Mouse (Mus musculus) liver (tissue): Measurements from ENCODE around the gene Defb47.

Experiments
- DNase-seq: peaks from one replicate; pipeline ENCODE4 v3.0.0-alpha.2; 2020; ENCODE audit warnings: mixed read lengths

Defb47 gene

DNA sequence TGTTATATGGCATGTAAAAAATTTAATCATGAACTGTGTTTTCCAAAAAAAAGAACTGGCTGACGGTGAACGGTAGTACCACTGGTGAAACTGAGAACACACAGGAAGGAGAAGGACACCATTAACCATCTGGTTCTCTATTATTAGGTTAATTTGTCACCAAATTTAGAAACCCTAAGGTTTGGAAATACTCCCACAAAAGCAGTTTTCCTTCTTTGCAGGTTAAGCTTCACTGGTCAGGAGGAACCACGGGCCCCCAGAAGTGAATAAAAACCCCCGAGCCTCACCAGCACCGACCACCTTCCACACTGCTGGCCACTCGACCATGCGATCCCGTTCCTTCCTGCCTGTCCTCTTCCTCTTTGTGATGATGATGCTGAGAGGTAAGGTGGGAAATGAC lies at the start of gene Defb47:
Defb47 (plus strand) TSS at position 301 of the 400 bp plus-strand sequence.
- no peak for DNase-seq

DNA sequence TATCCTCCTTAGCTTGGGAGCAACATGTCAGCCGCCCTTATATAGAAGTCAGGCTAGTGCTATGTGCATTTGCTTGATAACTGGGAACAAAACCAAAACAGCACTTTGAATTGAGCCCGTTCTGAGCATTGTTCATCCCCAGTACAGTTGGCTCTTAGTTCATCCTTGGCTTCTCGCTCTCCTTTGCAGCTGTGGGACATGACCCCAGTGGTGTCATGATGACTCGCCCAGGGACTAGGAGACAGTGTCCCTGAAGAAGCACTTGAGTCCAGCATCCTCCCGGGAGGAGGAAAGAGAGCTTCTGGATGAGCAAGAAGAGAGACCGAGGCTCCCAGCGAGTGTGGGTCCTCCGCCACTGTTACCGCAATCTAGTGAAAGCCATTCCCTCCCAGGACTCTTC lies 41.8 kb upstream of the Defb47 start:
- DNase-seq = no peak

DNA sequence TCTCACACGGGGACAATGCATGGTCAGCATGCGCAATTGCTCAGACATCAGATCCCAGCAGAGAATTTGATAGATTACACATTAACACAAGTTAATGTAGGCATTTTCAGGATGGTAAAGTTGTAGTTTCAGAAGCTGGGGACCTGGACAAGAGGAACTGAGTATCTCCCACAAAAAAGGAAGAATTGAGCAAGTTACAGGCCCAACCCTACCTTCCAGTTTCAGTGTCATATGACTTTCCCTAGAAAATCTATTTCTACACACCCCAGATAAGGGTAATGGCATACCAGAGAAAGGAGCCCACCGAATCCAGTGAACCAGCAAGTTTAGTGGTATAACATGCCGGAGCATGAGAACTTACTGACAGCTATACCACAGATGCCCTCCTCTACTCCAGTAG lies 34.2 kb upstream of the Defb47 start:
- no peak for DNase-seq

DNA sequence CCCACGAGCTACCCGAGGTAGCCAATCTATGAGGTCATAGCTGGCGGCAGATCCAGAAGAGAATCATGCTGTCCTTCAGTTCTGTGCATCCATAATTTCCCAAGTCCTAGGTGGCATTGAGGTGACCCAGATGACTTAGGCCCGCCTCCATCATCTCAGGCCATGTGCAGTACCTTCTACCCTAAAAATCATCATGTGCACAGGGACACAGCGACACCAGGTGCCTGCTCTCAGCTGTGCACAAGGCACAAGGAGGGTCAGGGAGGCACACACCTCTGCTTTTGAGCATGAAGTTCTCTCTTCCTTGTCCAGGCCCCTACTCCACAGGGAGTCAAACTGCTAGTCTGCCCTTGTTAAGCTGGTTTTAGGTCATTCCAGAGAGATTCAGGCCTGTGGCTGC lies 32.5 kb upstream of the Defb47 start:
- DNase-seq = no peak

DNA sequence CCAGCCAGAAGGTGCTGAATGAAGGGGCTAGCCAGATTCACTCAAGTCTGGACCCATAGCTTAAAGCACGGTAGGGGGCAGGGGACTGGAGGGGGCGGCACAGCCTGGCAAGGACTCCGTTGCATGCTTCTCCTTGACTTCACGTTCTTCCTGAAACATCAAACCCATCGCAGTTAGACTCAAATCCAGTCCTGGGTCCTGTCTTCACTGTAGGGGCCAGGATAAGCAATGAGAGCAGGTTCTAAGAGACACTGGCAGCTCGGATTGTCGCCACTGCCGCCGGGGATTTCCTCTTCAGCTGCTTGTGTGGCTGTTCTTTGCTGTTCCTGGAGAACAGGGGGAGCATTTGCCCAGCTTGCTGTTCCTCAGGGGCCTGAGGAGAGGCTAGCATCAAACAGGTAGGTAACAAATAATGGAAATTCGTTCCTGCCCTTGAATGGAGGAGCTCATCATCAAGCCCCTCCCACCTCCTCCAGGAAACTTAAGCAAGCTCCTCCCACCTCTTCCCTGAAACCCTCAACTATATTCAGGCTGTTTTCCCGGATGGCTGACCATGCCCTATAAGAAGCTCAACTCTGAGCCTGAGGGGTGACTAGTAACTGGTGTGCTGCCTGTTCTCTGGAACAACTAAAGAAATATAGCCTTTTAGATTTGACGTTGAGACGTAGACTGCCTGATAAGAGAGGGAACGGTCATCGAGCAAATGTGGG lies 31.9 kb upstream of the Defb47 start:
- no peak for DNase-seq

DNA sequence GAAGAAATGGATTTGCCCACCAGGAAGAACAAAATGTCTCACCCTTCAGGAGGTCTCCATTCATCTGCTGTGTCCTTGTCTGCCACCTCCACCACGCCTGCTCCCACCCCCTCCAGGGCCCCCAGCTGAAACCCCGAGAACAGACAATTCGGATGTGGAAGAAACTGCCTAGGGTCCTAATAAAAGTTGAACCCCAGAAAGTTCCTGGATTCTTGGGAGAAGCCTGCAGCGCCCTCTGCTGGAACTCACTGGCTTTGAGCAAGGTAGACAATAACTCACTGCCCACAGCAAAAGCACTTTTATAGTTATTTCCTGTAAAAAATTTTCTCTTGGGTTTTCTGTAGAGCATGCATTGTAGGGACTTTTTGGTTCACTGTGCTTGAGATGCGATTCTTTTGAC lies 22.8 kb upstream of the Defb47 start:
- DNase-seq = peak; percentile 60

DNA sequence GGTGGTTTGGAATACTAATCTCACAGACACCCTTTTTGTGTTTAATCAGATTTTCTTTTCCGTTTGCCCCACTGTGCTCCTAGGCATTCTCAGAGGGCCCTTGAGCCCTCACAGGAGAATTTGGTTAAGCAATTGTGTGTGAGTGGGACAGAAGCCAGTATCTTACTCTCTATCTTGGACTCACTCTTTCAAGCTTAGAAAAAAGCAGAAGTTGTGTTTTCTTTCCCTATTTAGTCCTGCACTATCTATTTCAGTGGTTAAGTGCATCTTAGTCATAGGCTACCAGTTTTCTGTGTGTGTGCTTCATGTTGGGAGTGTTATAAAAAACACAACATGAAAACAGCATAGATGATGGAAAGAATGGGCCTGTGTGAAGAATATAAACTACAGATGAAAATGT lies 18.1 kb upstream of the Defb47 start:
- no peak for DNase-seq

DNA sequence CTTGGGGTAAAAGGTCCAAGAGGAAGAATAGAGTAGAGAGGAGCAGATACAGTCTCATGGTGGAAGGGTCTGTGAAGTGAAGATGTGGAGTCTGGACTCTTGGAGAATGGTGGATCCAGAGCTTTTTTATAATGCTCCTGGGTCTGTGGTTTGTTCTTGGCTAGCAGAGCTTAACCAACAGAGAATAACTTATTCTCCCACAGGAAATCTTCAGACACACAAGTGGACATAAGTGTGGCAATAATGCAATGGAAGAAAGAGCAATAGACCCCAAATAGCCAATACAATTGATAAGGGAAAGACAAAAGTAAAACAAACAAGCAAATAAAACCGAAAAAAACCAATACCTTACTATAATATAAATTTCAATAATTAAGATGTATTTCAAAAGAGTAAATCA lies 13.5 kb upstream of the Defb47 start, which contains the start of gene Defb48:
Defb48 (minus strand) TSS at position 101 of the 400 bp plus-strand sequence.
- no peak for DNase-seq

DNA sequence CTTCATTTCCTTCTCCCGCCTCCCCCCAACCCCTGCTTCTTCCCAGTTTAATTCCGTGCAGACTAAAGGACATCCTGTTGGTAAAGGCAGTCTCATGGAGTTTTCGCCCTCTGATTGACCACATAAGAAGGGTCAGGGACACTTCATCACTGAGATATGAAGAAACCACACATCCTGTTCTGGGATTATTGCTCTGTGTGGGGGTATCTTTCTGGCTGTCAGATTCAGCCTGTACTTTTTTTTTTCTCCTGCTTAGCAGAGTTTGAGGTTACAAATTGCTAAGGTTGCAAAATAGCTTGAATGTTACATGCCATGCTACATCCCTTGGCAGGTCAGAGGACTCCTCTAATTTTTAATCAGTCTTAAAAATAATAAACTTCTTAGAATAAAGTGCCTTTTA lies 6.6 kb upstream of the Defb47 start:
- DNase-seq = no peak

DNA sequence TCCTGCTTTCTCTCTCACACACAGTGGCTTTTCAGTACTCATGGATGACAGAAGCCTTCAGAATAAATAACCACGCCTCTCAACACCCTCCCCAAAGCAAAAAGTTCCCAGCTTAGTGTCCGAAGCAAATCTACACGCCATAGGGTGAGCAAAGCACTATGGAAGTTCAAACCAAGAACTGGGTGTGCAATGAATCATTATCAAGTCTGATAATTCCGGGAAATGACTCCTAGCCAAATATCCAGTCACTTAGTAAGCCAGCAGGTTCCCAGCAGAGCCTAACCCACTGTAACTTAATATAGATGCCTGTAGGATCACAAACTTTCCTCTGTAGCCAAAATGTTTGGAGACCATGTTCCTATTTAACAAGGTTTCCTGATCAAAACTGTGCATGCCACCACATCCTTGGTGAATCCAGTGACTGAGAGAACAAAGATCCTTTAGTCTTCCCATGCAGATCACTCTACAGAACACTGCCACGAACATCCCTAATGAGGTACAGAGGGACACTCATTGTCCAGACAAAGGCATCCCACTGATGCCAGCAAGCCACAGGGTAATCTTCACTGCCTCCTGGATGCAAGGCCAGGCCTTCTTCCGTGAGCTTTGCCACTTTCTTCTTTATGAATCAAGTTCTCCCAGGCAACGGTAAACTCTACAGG lies 5.9 kb upstream of the Defb47 start:
- no peak for DNase-seq

DNA sequence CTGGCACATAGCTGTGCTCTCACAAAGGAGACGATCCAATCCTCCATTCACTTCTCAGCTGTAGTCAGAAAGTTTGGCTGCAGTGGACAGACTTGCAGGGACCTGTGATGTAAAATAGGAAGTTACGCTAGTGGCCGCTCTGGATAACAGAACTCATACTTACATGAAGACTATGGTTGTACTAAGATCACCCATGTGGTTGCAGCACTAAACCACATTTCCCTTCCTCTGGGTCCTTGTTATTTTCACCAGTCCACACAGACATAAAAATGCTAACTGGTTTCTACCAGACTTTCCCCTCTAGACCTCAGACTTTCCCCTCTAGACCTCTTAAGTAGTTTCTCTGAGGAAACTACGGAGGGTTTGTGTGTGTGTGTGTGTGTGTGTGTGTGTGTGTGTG lies 1.1 kb downstream of the Defb47 start:
- no peak for DNase-seq

DNA sequence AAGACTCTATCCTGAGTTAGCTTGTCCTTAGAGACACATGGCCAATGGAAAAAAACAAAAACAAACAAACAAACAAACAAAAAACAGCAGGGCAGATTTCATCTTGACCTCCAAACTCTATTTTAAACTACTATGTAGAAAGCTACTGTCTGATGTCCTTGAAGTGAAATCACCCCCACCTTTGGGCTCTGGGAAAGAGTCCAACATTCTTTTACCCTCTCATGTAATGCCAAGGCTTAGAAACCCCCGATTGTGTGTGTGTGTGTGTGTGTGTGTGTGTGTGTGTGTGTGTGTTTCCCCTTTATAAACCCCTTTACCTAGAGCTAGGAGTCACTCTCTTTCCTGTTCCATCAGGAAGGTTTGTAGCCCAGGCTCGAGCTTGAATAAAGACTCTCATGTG lies 4.7 kb downstream of the Defb47 start:
- DNase-seq = no peak

DNA sequence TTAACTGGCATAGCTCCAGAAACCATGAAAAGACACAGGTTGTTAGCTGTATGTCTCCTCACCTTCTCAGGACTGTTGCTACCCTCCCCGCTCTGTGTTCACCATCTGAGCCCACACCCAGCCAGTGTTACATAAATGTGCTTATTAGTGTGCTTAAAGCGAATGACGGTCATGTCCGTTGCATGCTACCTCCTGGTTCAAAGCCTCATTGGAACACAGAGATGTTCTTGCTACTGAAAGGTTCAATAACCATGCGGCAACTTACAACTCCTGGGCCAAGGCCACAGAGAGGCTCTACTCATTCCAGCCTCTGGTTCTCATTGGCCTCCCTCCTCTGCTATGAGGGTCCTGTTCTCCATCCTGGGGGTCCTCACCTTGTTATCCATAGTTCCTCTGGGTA lies 13.6 kb downstream of the Defb47 start, which contains the start of gene Defb43:
Defb43 (plus strand) TSS at position 301 of the 400 bp plus-strand sequence.
- DNase-seq = no peak

DNA sequence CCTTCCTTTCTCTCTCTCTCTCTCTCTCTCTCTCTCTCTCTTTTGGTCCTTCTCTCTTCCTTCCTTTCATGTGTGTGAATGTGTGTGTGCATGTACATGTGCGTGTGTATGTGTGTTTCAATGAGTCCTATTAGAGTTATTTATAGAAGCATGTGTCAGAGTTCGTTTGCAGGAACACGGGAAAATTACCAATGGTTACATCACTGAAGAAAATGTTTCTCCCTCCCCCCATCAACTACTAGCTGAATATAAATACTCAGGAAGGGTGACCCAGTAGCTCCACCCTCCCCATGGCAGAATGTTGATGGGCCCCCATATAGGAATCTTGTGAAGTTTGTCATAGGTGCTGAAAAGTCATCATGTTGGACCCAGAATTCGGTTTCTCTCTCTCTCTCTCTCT lies 15.2 kb downstream of the Defb47 start:
- no peak for DNase-seq

DNA sequence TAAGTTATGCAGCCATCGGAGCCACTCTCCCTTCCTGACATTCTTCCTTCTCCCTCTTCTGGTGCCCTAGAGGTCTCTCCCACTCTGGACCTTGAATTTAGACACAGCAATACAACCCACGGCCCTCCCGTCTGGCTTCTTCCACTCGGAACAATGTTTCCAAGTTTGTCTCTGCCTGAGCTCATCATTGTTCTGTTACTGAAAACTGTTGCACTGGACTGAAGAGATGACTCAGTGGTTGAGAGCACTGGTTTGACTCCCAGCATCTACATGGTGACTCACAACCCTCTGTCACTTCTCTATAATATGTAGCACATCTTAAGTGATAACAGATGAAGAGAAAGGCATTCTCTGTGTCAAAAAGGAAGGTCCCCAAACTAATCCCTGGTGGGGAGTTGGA lies 16.8 kb downstream of the Defb47 start:
- no peak for DNase-seq

DNA sequence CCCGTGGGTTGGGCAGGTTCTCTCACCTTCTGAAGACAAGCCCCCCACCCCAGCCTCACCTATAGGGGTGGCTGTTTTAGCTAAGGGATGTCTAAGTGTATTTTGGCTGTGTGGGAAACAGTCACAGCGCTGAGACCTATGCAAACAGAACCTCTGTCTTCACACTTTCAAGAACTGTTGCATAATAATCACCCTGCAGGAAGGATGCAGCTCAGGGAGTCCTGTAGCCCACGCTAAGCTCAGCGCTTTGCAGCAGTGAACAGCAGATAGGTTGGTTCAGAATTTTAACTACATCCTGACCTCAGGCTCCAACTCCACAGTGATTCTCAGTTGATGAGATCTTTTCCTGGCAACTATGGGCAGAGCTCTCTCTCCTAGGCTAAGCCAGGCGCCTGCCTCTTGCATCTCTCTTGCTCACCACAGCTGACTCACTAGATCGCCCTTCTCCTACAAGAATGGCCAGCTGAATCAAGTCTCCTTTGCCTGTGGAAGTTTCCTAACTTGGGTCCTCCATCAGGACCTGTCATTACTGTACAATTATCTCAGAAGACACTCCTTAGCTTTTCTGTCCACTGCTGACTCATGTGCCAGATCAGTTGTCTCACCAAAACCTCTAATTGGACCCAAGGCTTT lies 22.8 kb downstream of the Defb47 start:
- DNase-seq = no peak

DNA sequence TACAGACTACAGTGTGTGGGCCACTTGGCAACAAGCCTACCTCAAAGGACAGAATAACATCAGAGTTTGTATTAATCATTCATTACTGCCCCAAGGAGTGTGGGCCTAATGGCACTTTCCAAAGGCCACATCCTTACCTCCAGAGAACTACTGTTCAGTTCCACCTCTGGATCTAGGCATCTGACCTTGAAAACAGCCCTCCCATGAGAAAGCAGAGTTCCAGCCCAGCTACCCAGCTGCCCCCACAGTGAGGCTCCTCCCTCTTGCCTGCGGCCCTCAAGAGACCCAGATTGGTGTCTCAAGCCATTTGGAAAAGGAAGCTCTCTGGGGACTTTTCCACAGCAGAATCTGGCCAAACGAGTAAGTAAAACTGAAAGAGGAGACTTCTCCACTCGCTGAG lies 48.8 kb downstream of the Defb47 start, which contains the start of gene Defb42:
Defb42 (plus strand) TSS at position 301 of the 400 bp plus-strand sequence.
- DNase-seq = no peak

DNA sequence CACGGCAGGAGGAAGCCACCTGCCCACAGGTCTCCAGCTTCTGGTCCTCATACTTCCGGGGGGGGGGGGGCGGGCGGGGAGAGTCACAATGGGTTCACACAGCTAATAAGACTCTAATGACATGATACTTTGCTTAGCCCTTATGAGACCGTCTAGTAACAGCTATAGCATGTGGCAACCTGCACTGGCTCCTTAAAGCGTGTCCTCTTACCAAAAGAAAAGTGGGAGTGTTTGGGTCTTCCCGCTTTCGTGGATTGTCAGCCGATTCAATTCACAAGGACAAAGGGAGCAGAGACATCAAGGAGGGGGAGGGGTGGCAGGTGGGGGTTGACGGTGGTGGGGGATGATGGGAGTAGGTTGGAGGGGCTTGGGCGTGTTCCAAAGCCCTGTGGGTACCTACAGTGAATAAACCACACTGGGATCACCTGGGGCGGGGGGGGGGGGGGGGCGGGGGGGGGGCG lies 52.1 kb downstream of the Defb47 start, which contains the start of gene Defb30:
Defb30 (minus strand) TSS at position 51 of the 461 bp plus-strand sequence.
- no peak for DNase-seq
